Mouse (Mus musculus) midbrain, embryonic 12.5 days (tissue): Measurements from ENCODE around the gene Pacs1. TPM values are rescaled to one million over a fixed set of nuclear protein-coding genes. Genes with fewer than 3 reads are reported as not detected.

Experiments
- ATAC-seq: fragments of 200-750 bp; cut with Nextera tagmentation; 2 replicates; pipeline ENCODE4 v1.8.0; 2017; ENCODE audit warnings: low read depth, moderate TSS enrichment, moderate library complexity; ENCODE audit not compliant: low FRiP score
- H3K27ac ChIP-seq: fragments of 300-500 bp; sonication (generic); replicated peaks from 2 replicates; pipeline ENCODE4 v1.5.1; 2016; ENCODE audit warnings: mild to moderate bottlenecking
- H3K27me3 ChIP-seq: fragments of 300-500 bp; sonication (generic); 2 replicates; pipeline ENCODE4 v1.6.1; 2016; ENCODE audit warnings: mild to moderate bottlenecking
- H3K36me3 ChIP-seq: fragments of 300-500 bp; sonication (generic); 2 replicates; pipeline ENCODE4 v1.6.1; 2016
- H3K4me1 ChIP-seq: fragments of 300-500 bp; sonication (generic); 2 replicates; pipeline ENCODE4 v1.6.1; 2016
- H3K4me2 ChIP-seq: fragments of 300-500 bp; sonication (generic); replicated peaks from 2 replicates; pipeline ENCODE4 v1.6.1; 2016; ENCODE audit warnings: mild to moderate bottlenecking, moderate library complexity
- H3K4me3 ChIP-seq: fragments of 300-500 bp; sonication (generic); 2 replicates; pipeline ENCODE4 v1.5.1; 2016; ENCODE audit warnings: mild to moderate bottlenecking
- H3K9ac ChIP-seq: fragments of 300-500 bp; sonication (generic); replicated peaks from 2 replicates; pipeline ENCODE4 v1.6.1; 2016; ENCODE audit warnings: mild to moderate bottlenecking, moderate library complexity
- H3K9me3 ChIP-seq: fragments of 300-500 bp; sonication (generic); 2 replicates; pipeline ENCODE4 v1.6.1; 2016; ENCODE audit warnings: mild to moderate bottlenecking
- WGBS: fragments of 180-500 bp; shearing (Covaris S2); methylation state at CpG from one replicate; pipeline ENCODE4 v1.1.7; 2016; 5-methylcytosine and 5-hydroxymethylcytosine counted together
- polyA plus RNA-seq: library from polyadenylated mRNA; unstranded; fragments of >200 nt; fragmentation: Nextera tagmentation; extraction: Ambion mirVana; gene quantifications from 2 replicates; pipeline ENCODE4 v1.2.1, GENCODE M21; 2016

Pacs1 gene
- polyA plus RNA-seq, 1 experiment from 2014 or later: 32.5 TPM

DNA sequence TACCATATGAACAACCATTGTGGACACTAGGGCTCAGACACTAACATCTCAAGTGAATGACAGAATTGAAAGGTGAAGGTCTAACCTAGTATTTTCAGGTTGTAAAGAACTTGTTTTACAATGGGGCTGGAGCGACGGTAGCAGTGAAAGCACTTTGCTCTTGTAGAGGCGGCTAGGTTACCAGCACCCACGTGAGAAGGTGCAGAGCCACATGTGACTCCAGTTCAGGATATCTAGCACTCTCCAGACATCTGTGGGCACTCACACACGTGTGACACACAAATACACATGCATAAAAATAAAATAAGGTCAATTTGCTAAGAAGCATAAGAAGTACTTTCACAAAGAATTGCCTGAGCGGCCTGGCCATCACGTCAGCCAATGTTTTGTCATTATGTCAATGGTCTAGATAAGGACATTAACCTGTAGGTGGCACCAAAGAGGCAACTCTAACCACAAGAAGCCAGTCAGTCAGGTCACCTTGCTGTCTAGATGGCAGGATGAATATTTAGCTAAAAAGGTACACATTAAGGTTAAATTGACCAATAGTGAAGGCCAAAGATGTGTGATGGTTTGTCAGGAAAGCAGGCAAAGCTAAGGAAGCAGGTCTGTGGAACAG, 77.4 kb downstream of the Pacs1 start:
- no peaks in the 10 kb centered on the region for H3K36me3 ChIP-seq
- 58% methylated on average over 7 of the region's 7 CpGs for WGBS

DNA sequence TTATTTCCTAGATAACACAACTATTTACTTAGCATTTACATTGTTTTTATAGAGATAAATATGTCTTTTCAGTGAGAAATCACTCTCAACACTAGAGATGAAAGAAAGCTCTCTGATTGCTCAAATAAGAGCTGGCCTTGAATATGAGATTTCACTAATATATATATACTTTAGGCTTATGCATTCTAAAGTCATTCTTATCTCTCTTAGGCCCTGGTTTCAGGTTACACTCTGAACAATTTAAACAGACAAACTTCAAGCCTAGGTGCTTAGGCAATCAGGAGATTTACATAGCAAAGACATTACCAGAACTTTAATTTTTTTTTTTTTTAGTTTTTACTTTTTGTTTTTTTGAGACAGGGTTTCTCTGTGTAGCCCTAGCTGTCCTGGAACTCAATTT, 80.5 kb downstream of the Pacs1 start:
- Histone ChIP-seq H3K27ac (no peak overlapping the region), H3K4me1 (no peaks in the 10 kb centered on the region; the same call in 1 of the 2 replicates), H3K9me3 (no peaks in the 10 kb centered on the region), H3K27me3 (no peaks in the 10 kb centered on the region), H3K36me3 (no peaks in the 10 kb centered on the region), H3K4me2 (no peak overlapping the region), H3K9ac (no peak overlapping the region), H3K4me3 (no peak overlapping the region)
- no peak for ATAC-seq

More for the DNA sequence above, 77.4 kb downstream of the Pacs1 start:
- Histone ChIP-seq H3K9me3 (no peaks in the 10 kb centered on the region), H3K4me3 (no peak overlapping the region), H3K4me1 (no peaks in the 10 kb centered on the region; the same call in 1 of the 2 replicates), H3K27me3 (no peaks in the 10 kb centered on the region), H3K9ac (no peak overlapping the region), H3K27ac (no peak overlapping the region), H3K4me2 (no peak overlapping the region)
- no peak for ATAC-seq

DNA sequence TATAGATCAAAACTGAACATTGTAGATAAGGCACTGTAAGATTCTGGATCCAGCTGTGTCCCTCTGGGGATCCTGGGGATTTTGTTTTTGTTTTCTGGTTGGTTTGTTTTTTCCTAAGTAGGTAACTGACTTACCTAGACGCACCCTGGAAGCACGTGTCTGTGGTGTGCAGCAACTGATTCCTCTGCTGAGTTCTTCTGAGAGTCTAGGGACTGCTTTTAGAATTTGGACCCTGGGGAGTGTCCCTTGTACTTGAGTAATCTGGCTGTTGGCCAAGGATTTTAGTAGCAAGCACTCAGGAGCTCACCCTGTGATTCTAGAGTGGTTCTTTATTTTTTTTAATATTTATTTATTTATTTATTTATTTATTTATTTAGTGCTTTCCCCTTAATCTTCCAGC, 85.5 kb downstream of the Pacs1 start:
- no peaks in the 10 kb centered on the region; the same call in 1 of the 2 replicates for H3K4me1 ChIP-seq
- H3K4me2 ChIP-seq: no peak overlapping the region
- no peak overlapping the region for H3K4me3 ChIP-seq
- 95% methylated on average over 2 of the region's 2 CpGs for WGBS
- H3K9me3 ChIP-seq: 0 out of 2 replicates have a peak, but pooled peaks cover 4% of the 10 kb centered on the region
- ATAC-seq: no peak
- no peaks in the 10 kb centered on the region for H3K27me3 ChIP-seq
- H3K36me3 ChIP-seq: no peaks in the 10 kb centered on the region
- no peak overlapping the region for H3K9ac ChIP-seq
- H3K27ac ChIP-seq: no peak overlapping the region

DNA sequence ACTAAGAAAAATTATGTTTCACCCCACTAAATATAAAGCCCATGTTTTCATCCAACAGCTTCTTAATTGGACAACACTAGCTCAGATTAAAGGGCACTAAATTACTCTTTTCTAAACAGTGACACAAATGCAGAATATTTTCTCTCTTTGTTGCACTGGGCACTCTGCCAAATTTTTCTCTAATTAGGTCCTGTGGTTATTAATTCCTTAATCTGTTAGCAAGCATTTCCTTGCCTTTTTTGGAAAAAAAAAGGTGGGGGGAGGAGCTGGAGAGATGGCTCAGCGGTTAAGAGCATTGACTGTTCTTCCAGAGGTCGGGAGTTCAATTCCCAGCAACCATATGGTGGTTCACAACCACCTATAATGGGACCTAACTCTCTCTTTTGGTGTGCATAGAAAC, 91.0 kb downstream of the Pacs1 start:
- ATAC-seq: no peak
- Histone ChIP-seq H3K4me1 (no peaks in the 10 kb centered on the region), H3K4me2 (no peak overlapping the region), H3K9ac (no peak overlapping the region), H3K4me3 (no peak overlapping the region), H3K27ac (no peak overlapping the region), H3K27me3 (no peaks in the 10 kb centered on the region), H3K9me3 (0 out of 2 replicates have a peak, but pooled peaks cover 4% of the 10 kb centered on the region), H3K36me3 (no peaks in the 10 kb centered on the region)
- 66% methylated on average over 2 of the region's 2 CpGs for WGBS

DNA sequence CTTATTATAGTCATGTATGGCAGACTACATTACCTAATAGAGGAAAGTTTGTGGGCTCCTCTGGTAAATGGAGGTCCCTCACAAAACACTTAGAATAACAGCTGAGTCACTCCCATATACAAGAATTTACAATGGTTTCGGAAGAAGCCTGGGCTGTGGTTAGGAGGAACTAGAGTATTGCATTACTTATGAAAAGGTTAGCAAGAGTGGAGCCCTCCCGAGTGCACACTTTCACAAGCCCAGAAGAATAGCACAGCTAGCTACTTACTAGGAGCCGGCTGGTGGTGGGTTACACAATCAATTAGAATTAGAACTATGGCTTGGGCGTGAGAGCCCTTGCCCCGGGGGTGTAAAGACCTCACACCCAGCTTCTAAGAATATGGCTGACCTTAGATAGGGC, 94.3 kb downstream of the Pacs1 start:
- no peaks in the 10 kb centered on the region for H3K36me3 ChIP-seq
- no peak for ATAC-seq
- no peaks in the 10 kb centered on the region for H3K9me3 ChIP-seq
- no peaks in the 10 kb centered on the region for H3K27me3 ChIP-seq
- 74% methylated on average over 5 of the region's 5 CpGs for whole genome bisulfite sequencing
- no peak overlapping the region for H3K4me3 ChIP-seq
- no peaks in the 10 kb centered on the region for H3K4me1 ChIP-seq
- H3K4me2 ChIP-seq: no peak overlapping the region
- H3K27ac ChIP-seq: no peak overlapping the region
- no peak overlapping the region for H3K9ac ChIP-seq

DNA sequence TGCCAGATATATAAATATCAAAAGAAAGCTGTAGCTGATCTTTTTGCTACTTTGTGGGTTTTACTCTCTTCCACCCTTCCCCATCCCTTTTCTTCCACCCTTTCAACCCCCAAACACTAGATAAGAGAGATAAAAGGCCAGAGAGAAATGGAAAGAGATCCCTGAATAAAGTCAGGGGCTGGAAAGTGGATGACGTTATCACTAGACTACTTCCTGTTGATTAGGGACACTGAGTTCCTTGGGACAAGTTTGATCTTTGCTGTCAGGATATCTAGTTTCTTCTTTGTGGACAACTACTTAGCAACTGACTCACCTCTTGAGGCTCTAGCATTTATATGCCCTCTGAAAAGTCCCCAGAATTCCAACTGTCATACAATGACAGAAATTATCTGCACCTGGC, 102.5 kb downstream of the Pacs1 start:
- H3K4me2 ChIP-seq: no peak overlapping the region
- H3K4me3 ChIP-seq: no peak overlapping the region
- no peaks in the 10 kb centered on the region for H3K9me3 ChIP-seq
- WGBS: 93% methylated on average over 1 of the region's 1 CpGs
- no peak overlapping the region for H3K27ac ChIP-seq
- H3K9ac ChIP-seq: no peak overlapping the region
- ATAC-seq: no peak
- no peaks in the 10 kb centered on the region for H3K27me3 ChIP-seq
- H3K36me3 ChIP-seq: peaks cover 8% of the 10 kb centered on the region
- H3K4me1 ChIP-seq: no peaks in the 10 kb centered on the region

DNA sequence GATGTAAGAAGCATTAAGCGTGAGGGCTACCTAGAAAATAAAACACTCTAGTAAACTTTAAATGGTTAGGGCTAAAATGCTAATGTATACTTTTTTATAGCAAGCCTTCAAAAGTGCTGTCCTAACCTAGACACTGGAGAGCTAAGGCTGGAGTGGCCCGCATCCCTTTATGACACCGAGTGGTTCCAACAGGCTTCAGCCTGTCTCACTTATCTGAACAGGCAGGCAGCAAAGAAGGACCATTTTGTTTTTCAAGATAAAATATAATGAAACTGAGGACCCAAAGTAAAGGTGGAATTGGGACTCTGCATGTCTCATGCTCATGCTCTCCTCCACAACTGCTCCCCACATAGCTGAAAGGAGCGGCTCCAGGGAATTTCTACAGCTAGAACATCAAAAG, 105.4 kb downstream of the Pacs1 start:
- Histone ChIP-seq H3K4me3 (no peak overlapping the region), H3K4me1 (no peaks in the 10 kb centered on the region), H3K4me2 (no peak overlapping the region), H3K27me3 (no peaks in the 10 kb centered on the region), H3K27ac (no peak overlapping the region), H3K9ac (no peak overlapping the region), H3K36me3 (peaks cover 12% of the 10 kb centered on the region), H3K9me3 (no peaks in the 10 kb centered on the region)
- 88% methylated on average over 4 of the region's 4 CpGs for WGBS
- ATAC-seq: no peak

DNA sequence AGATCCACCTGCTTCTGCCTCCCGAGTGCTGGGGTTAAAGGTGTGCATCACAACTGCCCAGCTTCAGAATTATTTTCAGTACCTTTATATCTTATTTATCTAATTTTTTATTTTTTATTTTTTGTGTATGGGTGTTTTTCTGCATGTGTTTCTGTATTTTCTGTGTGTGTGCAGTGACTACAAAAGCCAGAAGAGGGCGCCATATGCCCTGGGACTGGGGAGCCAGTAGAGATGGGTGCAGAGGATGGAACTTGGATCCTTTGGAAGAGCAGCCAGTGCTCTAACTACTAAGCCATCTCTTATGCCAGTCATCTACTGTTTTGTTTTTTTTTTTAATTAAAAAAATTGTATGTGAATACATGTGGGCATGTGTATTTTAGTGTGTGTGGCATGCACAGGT, 108.5 kb downstream of the Pacs1 start:
- WGBS: 65% methylated on average over 2 of the region's 2 CpGs
- H3K4me1 ChIP-seq: no peaks in the 10 kb centered on the region
- no peak overlapping the region for H3K4me3 ChIP-seq
- peaks cover 12% of the 10 kb centered on the region for H3K36me3 ChIP-seq
- no peak overlapping the region for H3K27ac ChIP-seq
- H3K9me3 ChIP-seq: no peaks in the 10 kb centered on the region
- no peaks in the 10 kb centered on the region for H3K27me3 ChIP-seq
- ATAC-seq: no peak
- H3K9ac ChIP-seq: no peak overlapping the region
- H3K4me2 ChIP-seq: no peak overlapping the region

DNA sequence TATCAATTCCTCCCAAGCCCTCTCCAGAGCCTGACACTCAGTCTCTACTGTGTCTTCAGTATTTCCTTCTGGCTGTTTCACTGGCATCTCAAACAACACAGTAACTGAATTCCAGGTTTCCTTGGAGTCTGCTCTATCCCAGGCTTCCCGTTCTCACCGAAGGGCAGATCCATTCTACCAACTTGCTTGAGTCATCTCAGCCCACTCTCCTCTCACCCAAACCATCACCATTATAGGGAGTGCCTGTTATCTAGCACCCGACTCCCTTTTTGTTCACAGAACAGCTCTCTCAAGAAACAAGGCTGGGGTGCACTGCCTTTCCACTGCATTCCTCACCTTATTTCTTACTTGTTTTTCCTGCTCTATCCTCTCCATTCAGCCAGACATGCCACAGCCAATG, 111.0 kb downstream of the Pacs1 start:
- H3K27me3 ChIP-seq: no peaks in the 10 kb centered on the region
- H3K9me3 ChIP-seq: no peaks in the 10 kb centered on the region
- H3K9ac ChIP-seq: no peak overlapping the region
- no peak overlapping the region for H3K4me2 ChIP-seq
- WGBS: 90% methylated on average over 3 of the region's 3 CpGs
- no peaks in the 10 kb centered on the region for H3K4me1 ChIP-seq
- no peak overlapping the region for H3K4me3 ChIP-seq
- no peak overlapping the region for H3K27ac ChIP-seq
- H3K36me3 ChIP-seq: peaks cover 12% of the 10 kb centered on the region
- ATAC-seq: no peak

DNA sequence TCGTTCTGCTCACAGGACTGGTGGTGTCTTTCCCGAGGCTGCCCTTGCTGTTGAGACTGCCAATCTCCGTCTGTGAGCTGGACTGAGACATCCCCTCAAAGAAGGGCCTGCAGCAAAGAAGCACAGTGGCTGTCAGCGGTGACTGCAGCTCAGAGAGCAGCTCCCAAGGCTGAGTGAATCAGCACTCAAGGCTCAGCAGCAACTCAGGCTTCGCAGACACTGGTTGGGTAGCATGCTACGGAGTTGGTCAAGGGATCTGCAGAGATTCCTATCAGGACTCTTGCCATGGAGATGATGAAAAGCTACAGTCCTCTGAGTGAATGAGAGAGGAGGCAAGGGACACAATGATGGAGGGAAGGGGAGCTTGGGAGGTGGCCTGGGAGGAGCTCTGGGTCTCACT, 120.7 kb downstream of the Pacs1 start:
- no peak for ATAC-seq
- peaks cover 37% of the 10 kb centered on the region for H3K36me3 ChIP-seq
- no peak overlapping the region for H3K4me3 ChIP-seq
- WGBS: 88% methylated on average over 6 of the region's 6 CpGs
- no peak overlapping the region for H3K4me2 ChIP-seq
- no peaks in the 10 kb centered on the region for H3K27me3 ChIP-seq
- no peaks in the 10 kb centered on the region for H3K9me3 ChIP-seq
- H3K27ac ChIP-seq: no peak overlapping the region
- no peaks in the 10 kb centered on the region for H3K4me1 ChIP-seq
- H3K9ac ChIP-seq: no peak overlapping the region

DNA sequence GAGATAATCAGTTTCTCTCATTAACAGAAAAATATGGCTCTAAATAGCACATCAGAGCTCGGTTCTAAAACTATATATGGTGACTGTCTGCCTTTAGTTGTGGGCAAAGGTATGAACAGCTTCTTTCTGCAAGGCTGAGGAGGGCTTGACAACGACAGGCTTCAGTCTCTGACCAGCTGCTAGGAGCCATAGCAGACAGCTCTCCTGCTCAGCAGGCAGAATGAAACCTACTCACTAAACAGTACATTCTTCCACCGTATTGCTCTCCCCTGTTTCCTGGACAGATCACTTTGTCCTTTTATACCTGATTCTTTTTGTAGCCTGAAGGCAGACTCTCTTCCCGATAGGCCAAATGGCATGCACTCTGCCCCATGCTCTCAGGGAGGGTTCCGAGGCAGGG, 121.2 kb downstream of the Pacs1 start:
- Histone ChIP-seq H3K4me3 (no peak overlapping the region), H3K36me3 (peaks cover 37% of the 10 kb centered on the region), H3K27ac (no peak overlapping the region), H3K9me3 (no peaks in the 10 kb centered on the region), H3K4me1 (no peaks in the 10 kb centered on the region), H3K27me3 (no peaks in the 10 kb centered on the region), H3K9ac (no peak overlapping the region), H3K4me2 (no peak overlapping the region)
- no peak for ATAC-seq
- 89% methylated on average over 5 of the region's 5 CpGs for WGBS

DNA sequence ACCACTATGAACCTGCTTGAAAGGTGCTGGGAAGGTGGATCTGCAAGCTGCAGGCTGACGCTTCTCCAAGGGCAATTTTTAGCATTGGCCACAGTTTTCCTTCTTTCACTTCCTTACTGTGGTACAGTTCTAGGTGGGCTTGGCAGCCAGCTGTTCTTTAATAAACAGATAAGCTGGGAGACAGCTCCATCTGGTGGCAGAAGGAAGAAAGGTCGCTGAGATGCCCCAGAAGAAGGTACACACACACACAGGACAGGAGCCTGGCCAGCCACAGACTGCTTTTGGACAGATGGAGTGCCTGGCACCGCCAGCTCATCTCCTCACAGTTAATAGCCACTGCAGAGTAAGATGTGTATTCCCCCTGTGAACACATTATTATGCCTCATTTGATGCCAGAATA, 121.6 kb downstream of the Pacs1 start:
- no peaks in the 10 kb centered on the region for H3K4me1 ChIP-seq
- no peak for ATAC-seq
- H3K4me2 ChIP-seq: no peak overlapping the region
- peaks cover 41% of the 10 kb centered on the region for H3K36me3 ChIP-seq
- H3K4me3 ChIP-seq: no peak overlapping the region
- H3K27me3 ChIP-seq: no peaks in the 10 kb centered on the region
- no peak overlapping the region for H3K9ac ChIP-seq
- H3K27ac ChIP-seq: no peak overlapping the region
- no peaks in the 10 kb centered on the region for H3K9me3 ChIP-seq
- 48% methylated on average over 3 of the region's 3 CpGs for WGBS

DNA sequence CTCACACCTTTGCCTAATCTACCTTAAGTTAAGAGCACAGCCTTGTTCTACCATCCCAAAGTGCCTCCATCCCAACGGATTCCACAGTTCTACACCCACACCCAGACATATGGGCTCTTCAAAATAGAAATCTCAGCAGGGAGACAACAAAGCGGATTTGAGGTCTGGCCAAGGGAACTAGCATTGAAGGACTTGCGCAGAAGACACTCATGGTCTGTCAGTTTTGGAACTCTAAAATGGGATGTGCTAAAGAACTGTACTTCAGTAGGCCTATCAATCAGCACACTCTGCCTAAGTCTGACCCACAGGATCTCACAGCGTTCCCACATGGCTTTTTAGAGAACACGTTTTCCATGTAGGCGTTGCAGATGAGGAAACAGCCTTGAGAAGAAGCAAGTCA, 122.6 kb downstream of the Pacs1 start:
- H3K27ac ChIP-seq: no peak overlapping the region
- H3K36me3 ChIP-seq: peaks cover 32% of the 10 kb centered on the region
- H3K9me3 ChIP-seq: no peaks in the 10 kb centered on the region
- H3K4me3 ChIP-seq: no peak overlapping the region
- H3K4me2 ChIP-seq: no peak overlapping the region
- no peaks in the 10 kb centered on the region for H3K27me3 ChIP-seq
- no peaks in the 10 kb centered on the region for H3K4me1 ChIP-seq
- no peak for ATAC-seq
- H3K9ac ChIP-seq: no peak overlapping the region
- WGBS: 90% methylated on average over 6 of the region's 6 CpGs
